Mouse (Mus musculus) neural tube, embryonic 14.5 days (tissue): ENCODE data around the gene Hspbp1. TPM values are rescaled to one million over a fixed set of nuclear protein-coding genes. Genes with fewer than 3 reads are reported as not detected.

ENCODE experiments used
- ATAC-seq: fragments of 200-750 bp; cut with Nextera tagmentation; 2 replicates; pipeline ENCODE4 v1.8.0; 2017; ENCODE audit warnings: low read depth, mild to moderate bottlenecking, moderate TSS enrichment, moderate library complexity
- H3K27ac ChIP-seq: fragments of 300-500 bp; sonication (generic); 2 replicates; pipeline ENCODE4 v1.5.1; 2014; ENCODE audit warnings: low read depth, mild to moderate bottlenecking, control low read depth, low read length, moderate library complexity, mixed read lengths
- H3K27me3 ChIP-seq: fragments of 300-500 bp; sonication (generic); 2 replicates; pipeline ENCODE4 v1.6.1; 2014; ENCODE audit warnings: low read length; ENCODE audit not compliant: control insufficient read depth, insufficient read depth
- H3K36me3 ChIP-seq: fragments of 300-500 bp; sonication (generic); 2 replicates; pipeline ENCODE4 v1.6.1; 2014; ENCODE audit warnings: low read length, mixed read lengths; ENCODE audit not compliant: control insufficient read depth, insufficient read depth
- H3K4me1 ChIP-seq: fragments of 300-500 bp; sonication (generic); 2 replicates; pipeline ENCODE4 v1.6.1; 2014; ENCODE audit warnings: low read length; ENCODE audit not compliant: control insufficient read depth, insufficient read depth
- H3K4me2 ChIP-seq: fragments of 300-500 bp; sonication (generic); 2 replicates; pipeline ENCODE4 v1.6.1; 2014; ENCODE audit warnings: mild to moderate bottlenecking, low read depth, low read length, control low read depth
- H3K4me3 ChIP-seq: fragments of 300-500 bp; sonication (generic); 2 replicates; pipeline ENCODE4 v1.5.1; 2014; ENCODE audit warnings: low read depth, low read length, control low read depth, mixed read lengths
- H3K9ac ChIP-seq: fragments of 300-500 bp; sonication (generic); replicated peaks from 2 replicates; pipeline ENCODE4 v1.6.1; 2014; ENCODE audit warnings: low read depth, mild to moderate bottlenecking, control low read depth, low read length, mixed read lengths
- H3K9me3 ChIP-seq: fragments of 300-500 bp; sonication (generic); 2 replicates; pipeline ENCODE4 v1.6.1; 2016; ENCODE audit warnings: low read length; ENCODE audit not compliant: control insufficient read depth
- WGBS: fragments of 180-500 bp; shearing (Covaris S2); extraction: QIAGEN DNeasy Blood & Tissue Kit; methylation state at CpG from one replicate; pipeline ENCODE4 v1.1.7; 2014; 5-methylcytosine and 5-hydroxymethylcytosine counted together
- polyA plus RNA-seq: library from polyadenylated mRNA; unstranded; fragments of >200 nt; fragmentation: Nextera tagmentation; extraction: Ambion mirVana; gene quantifications from 2 replicates; pipeline ENCODE4 v1.2.1, GENCODE M21; 2014

Gene Hspbp1
- polyA plus RNA-seq, 1 experiment from 2014 or later = 143 TPM

- H3K4me3 ChIP-seq = no peak overlapping the region
- no peak overlapping the region for H3K27ac ChIP-seq
- no peak overlapping the region for H3K4me2 ChIP-seq
- WGBS = 65% methylated on average over 8 of the region's 8 CpGs
- H3K4me1 ChIP-seq = no peaks in the 10 kb centered on the region
- H3K27me3 ChIP-seq = no peaks in the 10 kb centered on the region
- ATAC-seq = no peak
- no peaks in the 10 kb centered on the region for H3K9me3 ChIP-seq
- no peak overlapping the region for H3K9ac ChIP-seq
- no peaks in the 10 kb centered on the region for H3K36me3 ChIP-seq
Measured at GRCm38 (mm10) chr7:4612386-4612785, 72.5 kb downstream of the Hspbp1 start.

GRCm38 (mm10) chr7:4611921-4612341 is 72.9 kb downstream of the Hspbp1 start:
- H3K9me3 ChIP-seq = no peaks in the 10 kb centered on the region
- H3K4me2 ChIP-seq = no peak overlapping the region
- H3K4me3 ChIP-seq = no peak overlapping the region
- WGBS = 86% methylated on average over 12 of the region's 12 CpGs
- H3K36me3 ChIP-seq = no peaks in the 10 kb centered on the region
- no peak overlapping the region for H3K9ac ChIP-seq
- no peaks in the 10 kb centered on the region for H3K4me1 ChIP-seq
- H3K27me3 ChIP-seq = no peaks in the 10 kb centered on the region
- H3K27ac ChIP-seq = no peak overlapping the region
- no peak for ATAC-seq

- H3K9me3 ChIP-seq = no peaks in the 10 kb centered on the region
- H3K4me2 ChIP-seq = no peak overlapping the region
- H3K9ac ChIP-seq = no peak overlapping the region
- no peaks in the 10 kb centered on the region for H3K36me3 ChIP-seq
- no peak overlapping the region for H3K4me3 ChIP-seq
- H3K27me3 ChIP-seq = no peaks in the 10 kb centered on the region
- no peak overlapping the region for H3K27ac ChIP-seq
- 86% methylated on average over 12 of the region's 12 CpGs for WGBS
- H3K4me1 ChIP-seq = no peaks in the 10 kb centered on the region
- ATAC-seq = no peak
Measured at GRCm38 (mm10) chr7:4611511-4611910, 73.4 kb downstream of the Hspbp1 start.

Other genes starting within 250 kb of the Hspbp1 start
- gene Rdh13, start 239.4 kb downstream of the Hspbp1 start, polyA plus RNA-seq = 43.7 and 44.6 TPM in 2 replicates
- 5.9 and 6.9 TPM in 2 replicates for gene Eps8l1, start 224.4 kb downstream of the Hspbp1 start, polyA plus RNA-seq
- 48.6 and 52.4 TPM in 2 replicates for gene Ppp1r12c, start 183.4 kb downstream of the Hspbp1 start, polyA plus RNA-seq
- gene Tnnt1, start 168.7 kb downstream of the Hspbp1 start, polyA plus RNA-seq = 2.8 and 4.9 TPM in 2 replicates
- 0.84 and 2.0 TPM in 2 replicates for gene Tnni3, start 160.8 kb downstream of the Hspbp1 start, polyA plus RNA-seq
- gene Dnaaf3, start 152.6 kb downstream of the Hspbp1 start, polyA plus RNA-seq = 0.66 and 0.91 TPM in 2 replicates
- 71.5 and 79.9 TPM in 2 replicates for gene Syt5, start 137.5 kb downstream of the Hspbp1 start, polyA plus RNA-seq
- 0.20 and 0.22 TPM in 2 replicates for gene Ptprh, start 81.0 kb downstream of the Hspbp1 start, polyA plus RNA-seq
- 3.3 and 3.4 TPM in 2 replicates for gene Tmem86b, start 53.6 kb downstream of the Hspbp1 start, polyA plus RNA-seq
- gene Ppp6r1, start 26.0 kb downstream of the Hspbp1 start, polyA plus RNA-seq = 6.1 and 10.9 TPM in 2 replicates
- 10.1 and 12.9 TPM in 2 replicates for gene Brsk1, start 5.5 kb upstream of the Hspbp1 start, polyA plus RNA-seq
- 0.19 TPM in 2 replicates for gene Tmem150b, start 40.2 kb upstream of the Hspbp1 start, polyA plus RNA-seq
- 50.9 and 64.8 TPM in 2 replicates for gene Kmt5c, start 55.0 kb upstream of the Hspbp1 start, polyA plus RNA-seq
- gene Cox6b2, start 68.0 kb upstream of the Hspbp1 start, polyA plus RNA-seq = 10.8 and 17.7 TPM in 2 replicates
- 0.13 TPM in 1 of 2 replicates, not detected in the other for gene Fam71e2, start 86.2 kb upstream of the Hspbp1 start, polyA plus RNA-seq
- gene Il11, start 97.8 kb upstream of the Hspbp1 start, polyA plus RNA-seq = 0.44 and 0.48 TPM in 2 replicates
- 0.46 TPM in 1 of 2 replicates, not detected in the other for gene Tmem190, start 97.9 kb upstream of the Hspbp1 start, polyA plus RNA-seq
- gene Tmem238, start 104.6 kb upstream of the Hspbp1 start, polyA plus RNA-seq = 3.5 and 3.6 TPM in 2 replicates
- 154 and 173 TPM in 2 replicates for gene Rpl28, start 107.8 kb upstream of the Hspbp1 start, polyA plus RNA-seq
- 249 and 263 TPM in 2 replicates for gene Ube2s, start 127.5 kb upstream of the Hspbp1 start, polyA plus RNA-seq
- 16.8 and 18.7 TPM in 2 replicates for gene Shisa7, start 159.6 kb upstream of the Hspbp1 start, polyA plus RNA-seq
- 3.2 and 3.9 TPM in 2 replicates for gene Isoc2b, start 185.2 kb upstream of the Hspbp1 start, polyA plus RNA-seq
- 0.58 and 0.76 TPM in 2 replicates for gene Isoc2a, start 192.1 kb upstream of the Hspbp1 start, polyA plus RNA-seq
- gene Gm36210, start 221.4 kb upstream of the Hspbp1 start, polyA plus RNA-seq = 0.37 and 0.41 TPM in 2 replicates
- gene Zfp628, start 230.1 kb upstream of the Hspbp1 start, polyA plus RNA-seq = 2.8 and 3.7 TPM in 2 replicates
- gene Nat14, start 237.0 kb upstream of the Hspbp1 start, polyA plus RNA-seq = 24.4 and 27.9 TPM in 2 replicates
- 0.40 and 1.3 TPM in 2 replicates for gene Ssc5d, start 240.7 kb upstream of the Hspbp1 start, polyA plus RNA-seq